Mouse (Mus musculus): ENCODE results near the gene Olfr59. TPM values are rescaled to one million over a fixed set of nuclear protein-coding genes. Genes with fewer than 3 reads are reported as not detected.

The Olfr59 gene
- not detected in 2 replicates for polyA plus RNA-seq (2015; fragmentation: Nextera tagmentation; extraction: Ambion mirVana)

- WGBS, result 55% methylated on average over 2 of the region's 2 CpGs
- no peak within 1 kb of the TSS for H3K9ac ChIP-seq (ENCODE audit: low read depth, low read length)
- no peak within 1 kb of the TSS for H3K4me3 ChIP-seq (ENCODE audit: low read length)
- H3K4me1 ChIP-seq (ENCODE audit: control insufficient read depth, insufficient read depth, low read depth, low read length), result no peaks in the 10 kb centered on the region
- H3K36me3 ChIP-seq (ENCODE audit: control insufficient read depth, insufficient read depth, low read length), result no peaks in the 10 kb centered on the region
- ATAC-seq, result no peak
- no peak within 1 kb of the TSS for H3K27ac ChIP-seq (ENCODE audit: low read depth, low read length)
- H3K4me2 ChIP-seq (ENCODE audit: low read length), result no peak within 1 kb of the TSS
- H3K27me3 ChIP-seq (replicated peaks; ENCODE audit: control insufficient read depth, insufficient read depth, low read length), result no peaks in the 10 kb centered on the region
- 0 out of 2 replicates have a peak, but pooled peaks cover 2% of the 10 kb centered on the region for H3K9me3 ChIP-seq (ENCODE audit: control insufficient read depth, low read length)
Observed at GRCm38 (mm10) chr11:74283436-74283835, at the start of gene Olfr59. Gene Olfr59 (plus strand): TSS chr11:74283736.

GRCm38 (mm10) chr11:74241201-74241600 lies 42.3 kb upstream of the Olfr59 start:
- 84% methylated on average over 3 of the region's 3 CpGs for WGBS

GRCm38 (mm10) chr11:74259508-74259907 lies 24.0 kb upstream of the Olfr59 start, which contains the start of gene Olfr406:
Gene Olfr406 (plus strand): TSS chr11:74259808.
- H3K9me3 ChIP-seq (ENCODE audit: control insufficient read depth, low read length), result no peaks in the 10 kb centered on the region; the same call in 1 of the 2 replicates
- H3K4me2 ChIP-seq (ENCODE audit: low read length), result no peak within 1 kb of the TSS
- no peaks in the 10 kb centered on the region for H3K4me1 ChIP-seq (ENCODE audit: control insufficient read depth, insufficient read depth, low read depth, low read length)
- no peak within 1 kb of the TSS for H3K4me3 ChIP-seq (ENCODE audit: low read length)
- H3K27me3 ChIP-seq (replicated peaks; ENCODE audit: control insufficient read depth, insufficient read depth, low read length), result no peaks in the 10 kb centered on the region
- WGBS, result 61% methylated on average over 2 of the region's 2 CpGs
- ATAC-seq, result no peak
- H3K9ac ChIP-seq (ENCODE audit: low read depth, low read length), result no peak within 1 kb of the TSS
- no peak within 1 kb of the TSS for H3K27ac ChIP-seq (ENCODE audit: low read depth, low read length)
- no peaks in the 10 kb centered on the region for H3K36me3 ChIP-seq (ENCODE audit: control insufficient read depth, insufficient read depth, low read length)

More at GRCm38 (mm10) chr11:74241201-74241600, 42.3 kb upstream of the Olfr59 start:
- Histone ChIP-seq H3K4me2 (ENCODE audit: low read length) (no peak overlapping the region), H3K4me3 (ENCODE audit: low read length) (no peak overlapping the region), H3K9me3 (ENCODE audit: control insufficient read depth, low read length) (peaks cover 4% of the 10 kb centered on the region; the same call in 1 of the 2 replicates), H3K27me3 (replicated peaks; ENCODE audit: control insufficient read depth, insufficient read depth, low read length) (no peaks in the 10 kb centered on the region), H3K4me1 (ENCODE audit: control insufficient read depth, insufficient read depth, low read depth, low read length) (no peaks in the 10 kb centered on the region), H3K36me3 (ENCODE audit: control insufficient read depth, insufficient read depth, low read length) (no peaks in the 10 kb centered on the region), H3K27ac (ENCODE audit: low read depth, low read length) (no peak overlapping the region), H3K9ac (ENCODE audit: low read depth, low read length) (no peak overlapping the region)
- no peak for ATAC-seq

- no peak overlapping the region for H3K4me2 ChIP-seq (ENCODE audit: low read length)
- no peak overlapping the region for H3K4me3 ChIP-seq (ENCODE audit: low read length)
- no peaks in the 10 kb centered on the region for H3K9me3 ChIP-seq (ENCODE audit: control insufficient read depth, low read length)
- no peak overlapping the region for H3K9ac ChIP-seq (ENCODE audit: low read depth, low read length)
- H3K27ac ChIP-seq (ENCODE audit: low read depth, low read length), result no peak overlapping the region
- WGBS, result 75% methylated on average over 2 of the region's 2 CpGs
- H3K4me1 ChIP-seq (ENCODE audit: control insufficient read depth, insufficient read depth, low read depth, low read length), result no peaks in the 10 kb centered on the region
- no peak for ATAC-seq
- H3K36me3 ChIP-seq (ENCODE audit: control insufficient read depth, insufficient read depth, low read length), result no peaks in the 10 kb centered on the region
- H3K27me3 ChIP-seq (replicated peaks; ENCODE audit: control insufficient read depth, insufficient read depth, low read length), result no peaks in the 10 kb centered on the region
Observed at GRCm38 (mm10) chr11:74287256-74287655, 3.7 kb downstream of the Olfr59 start.

GRCm38 (mm10) chr11:74326044-74326443 lies 42.5 kb downstream of the Olfr59 start:
- Histone ChIP-seq H3K27me3 (replicated peaks; ENCODE audit: control insufficient read depth, insufficient read depth, low read length) (no peaks in the 10 kb centered on the region), H3K4me2 (ENCODE audit: low read length) (no peak overlapping the region), H3K36me3 (ENCODE audit: control insufficient read depth, insufficient read depth, low read length) (no peaks in the 10 kb centered on the region), H3K9me3 (ENCODE audit: control insufficient read depth, low read length) (0 out of 2 replicates have a peak, but pooled peaks cover 2% of the 10 kb centered on the region), H3K27ac (ENCODE audit: low read depth, low read length) (no peak overlapping the region), H3K9ac (ENCODE audit: low read depth, low read length) (no peak overlapping the region), H3K4me3 (ENCODE audit: low read length) (no peak overlapping the region), H3K4me1 (ENCODE audit: control insufficient read depth, insufficient read depth, low read depth, low read length) (no peaks in the 10 kb centered on the region)
- no peak for ATAC-seq
- 79% methylated on average over 2 of the region's 2 CpGs for WGBS

- H3K4me1 ChIP-seq (ENCODE audit: control insufficient read depth, insufficient read depth, low read depth, low read length), result no peaks in the 10 kb centered on the region
- H3K4me3 ChIP-seq (ENCODE audit: low read length), result no peak overlapping the region
- H3K9ac ChIP-seq (ENCODE audit: low read depth, low read length), result no peak overlapping the region
- no peaks in the 10 kb centered on the region for H3K9me3 ChIP-seq (ENCODE audit: control insufficient read depth, low read length)
- H3K27me3 ChIP-seq (replicated peaks; ENCODE audit: control insufficient read depth, insufficient read depth, low read length), result no peaks in the 10 kb centered on the region
- H3K27ac ChIP-seq (ENCODE audit: low read depth, low read length), result no peak overlapping the region
- ATAC-seq, result no peak
- no peaks in the 10 kb centered on the region for H3K36me3 ChIP-seq (ENCODE audit: control insufficient read depth, insufficient read depth, low read length)
- H3K4me2 ChIP-seq (ENCODE audit: low read length), result no peak overlapping the region
Observed at GRCm38 (mm10) chr11:74328781-74329180, 45.2 kb downstream of the Olfr59 start.

GRCm38 (mm10) chr11:74337931-74338330 lies 54.4 kb downstream of the Olfr59 start, which contains the start of gene Olfr410:
Gene Olfr410 (minus strand): TSS chr11:74338031.
- Histone ChIP-seq H3K4me1 (ENCODE audit: control insufficient read depth, insufficient read depth, low read depth, low read length) (no peaks in the 10 kb centered on the region), H3K9me3 (ENCODE audit: control insufficient read depth, low read length) (no peaks in the 10 kb centered on the region), H3K36me3 (ENCODE audit: control insufficient read depth, insufficient read depth, low read length) (no peaks in the 10 kb centered on the region), H3K4me2 (ENCODE audit: low read length) (no peak within 1 kb of the TSS), H3K9ac (ENCODE audit: low read depth, low read length) (no peak within 1 kb of the TSS), H3K27me3 (replicated peaks; ENCODE audit: control insufficient read depth, insufficient read depth, low read length) (no peaks in the 10 kb centered on the region), H3K4me3 (ENCODE audit: low read length) (no peak within 1 kb of the TSS), H3K27ac (ENCODE audit: low read depth, low read length) (no peak within 1 kb of the TSS)
- WGBS, result 83% methylated on average over 6 of the region's 6 CpGs
- no peak for ATAC-seq

Other genes starting within 250 kb of the Olfr59 start
- not detected in 2 replicates for gene Olfr139, start 227.2 kb upstream of the Olfr59 start, polyA plus RNA-seq (2015; fragmentation: Nextera tagmentation; extraction: Ambion mirVana)
- gene Olfr399, start 227.1 kb upstream of the Olfr59 start, polyA plus RNA-seq (2015; fragmentation: Nextera tagmentation; extraction: Ambion mirVana), result not detected in 2 replicates
- not detected in 2 replicates for gene Zfp616, start 213.8 kb upstream of the Olfr59 start, polyA plus RNA-seq (2015; fragmentation: Nextera tagmentation; extraction: Ambion mirVana)
- gene Olfr401, start 170.0 kb upstream of the Olfr59 start, polyA plus RNA-seq (2015; fragmentation: Nextera tagmentation; extraction: Ambion mirVana), result not detected in 2 replicates
- gene Olfr402, start 130.2 kb upstream of the Olfr59 start, polyA plus RNA-seq (2015; fragmentation: Nextera tagmentation; extraction: Ambion mirVana), result not detected in 2 replicates
- not detected in 2 replicates for gene Olfr403, start 97.5 kb upstream of the Olfr59 start, polyA plus RNA-seq (2015; fragmentation: Nextera tagmentation; extraction: Ambion mirVana)
- not detected in 2 replicates for gene Olfr43, start 72.4 kb upstream of the Olfr59 start, polyA plus RNA-seq (2015; fragmentation: Nextera tagmentation; extraction: Ambion mirVana)
- gene Olfr406, start 23.9 kb upstream of the Olfr59 start, polyA plus RNA-seq (2015; fragmentation: Nextera tagmentation; extraction: Ambion mirVana), result not detected in 2 replicates
- gene Olfr410, start 54.3 kb downstream of the Olfr59 start, polyA plus RNA-seq (2015; fragmentation: Nextera tagmentation; extraction: Ambion mirVana), result not detected in 2 replicates
- gene Olfr411, start 68.9 kb downstream of the Olfr59 start, polyA plus RNA-seq (2015; fragmentation: Nextera tagmentation; extraction: Ambion mirVana), result not detected in 2 replicates
- not detected in 2 replicates for gene Olfr412, start 78.3 kb downstream of the Olfr59 start, polyA plus RNA-seq (2015; fragmentation: Nextera tagmentation; extraction: Ambion mirVana)